Mouse (Mus musculus) bone marrow macrophage, adult 2 months (primary cell): ENCODE measurements around the gene Abca6. TPM values are rescaled to one million over a fixed set of nuclear protein-coding genes. Genes with fewer than 3 reads are reported as not detected.

ENCODE experiments used
- H3K27ac ChIP-seq: 2 replicates; pipeline ENCODE4 v1.5.1; 2012; ENCODE audit warnings: low read depth, low read length; ENCODE audit not compliant: insufficient read depth
- H3K4me1 ChIP-seq: 2 replicates; pipeline ENCODE4 v1.6.1; 2012; ENCODE audit warnings: low read length; ENCODE audit not compliant: control insufficient read depth, insufficient read depth
- H3K4me3 ChIP-seq: 2 replicates; pipeline ENCODE4 v1.5.1; 2012; ENCODE audit warnings: mild to moderate bottlenecking, low read length, moderate library complexity; ENCODE audit not compliant: insufficient read depth
- CTCF ChIP-seq: IDR thresholded peaks from 2 replicates; pipeline ENCODE4 v1.5.1; 2012; ENCODE audit warnings: low read depth, mild to moderate bottlenecking, low read length, moderate library complexity
- POLR2A ChIP-seq: IDR thresholded peaks from 2 replicates; pipeline ENCODE4 v1.6.1; 2012; ENCODE audit warnings: mild to moderate bottlenecking, low read depth, low read length, borderline replicate concordance
- polyA plus RNA-seq: library from polyadenylated mRNA; stranded (reverse); fragments of >200 nt; gene quantifications from 2 replicates; pipeline ENCODE4 v1.2.4, GENCODE M21; 2012; ENCODE audit not compliant: missing spikeins, insufficient read depth, insufficient read length

The Abca6 gene
- polyA plus RNA-seq, 1 experiment = 4.6 TPM

DNA sequence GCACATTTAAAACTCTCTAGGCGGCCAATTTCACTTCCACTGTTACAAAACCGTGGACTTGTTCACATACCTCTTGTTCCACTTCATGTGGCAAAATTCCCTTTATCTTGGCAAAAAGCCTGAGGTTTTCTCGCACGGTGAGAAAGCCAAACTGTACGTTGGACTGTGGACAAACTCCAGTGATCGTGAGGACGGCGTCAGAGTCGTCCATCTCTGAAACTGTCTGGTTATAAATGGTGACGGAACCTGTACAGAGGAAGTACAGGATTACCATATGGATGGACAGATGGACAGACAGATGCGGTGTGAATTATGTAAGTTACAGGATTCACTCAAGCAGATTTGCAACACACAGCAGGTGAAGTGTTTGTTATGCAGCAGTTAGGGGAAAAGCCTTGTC is 106.2 kb downstream of the Abca6 start:
- no peak overlapping the region for H3K27ac ChIP-seq
- TF ChIP-seq POLR2A = no peak
- no peak for TF ChIP-seq CTCF
- H3K4me3 ChIP-seq = no peak overlapping the region
- H3K4me1 ChIP-seq = no peaks in the 10 kb centered on the region; the same call in 1 of the 2 replicates

DNA sequence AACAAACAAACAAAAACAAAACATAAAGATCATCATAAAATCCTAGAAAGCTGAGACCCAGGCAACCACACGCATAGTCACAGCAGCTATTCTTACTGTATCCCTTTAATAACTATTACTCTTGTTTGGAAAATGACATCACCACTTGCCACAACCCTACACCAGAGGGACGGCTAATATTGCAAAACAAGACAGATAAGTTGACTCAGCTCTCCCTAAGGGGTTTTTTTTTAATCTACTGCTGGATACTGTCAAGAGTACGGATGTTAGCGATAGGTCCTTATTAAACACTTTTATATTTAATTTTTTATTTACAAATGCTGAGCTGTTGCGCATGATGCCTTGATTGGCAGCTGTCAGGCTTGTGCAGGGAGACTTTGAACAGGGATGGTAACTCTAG is 120.8 kb downstream of the Abca6 start:
- H3K27ac ChIP-seq = peak overlapping the region; percentile 74
- 0 out of 2 replicates have a peak overlapping the region, but pooled peaks have one; percentile 15 for H3K4me3 ChIP-seq
- H3K4me1 ChIP-seq = peaks cover 14% of the 10 kb centered on the region
- TF ChIP-seq POLR2A = no peak
- TF ChIP-seq CTCF = no peak

Other genes starting within 250 kb of the Abca6 start
- 0.32 TPM in 1 of 2 replicates, not detected in the other for gene Abca8a, start 155.8 kb downstream of the Abca6 start, polyA plus RNA-seq
- 66.7 and 77.2 TPM in 2 replicates for gene Abca9, start 83.6 kb downstream of the Abca6 start, polyA plus RNA-seq
- gene Abca5, start 85.9 kb upstream of the Abca6 start, polyA plus RNA-seq = 1.5 and 1.7 TPM in 2 replicates
- 1.6 and 3.6 TPM in 2 replicates for gene Map2k6, start 147.3 kb upstream of the Abca6 start, polyA plus RNA-seq